Mouse (Mus musculus): ENCODE measurements around the gene Casp7. TPM values are rescaled to one million over a fixed set of nuclear protein-coding genes. Genes with fewer than 3 reads are reported as not detected.

Gene Casp7
- total RNA-seq, 4 experiments from 2014 or later: 11.0 to 13.7 (median 12.3) TPM

DNA sequence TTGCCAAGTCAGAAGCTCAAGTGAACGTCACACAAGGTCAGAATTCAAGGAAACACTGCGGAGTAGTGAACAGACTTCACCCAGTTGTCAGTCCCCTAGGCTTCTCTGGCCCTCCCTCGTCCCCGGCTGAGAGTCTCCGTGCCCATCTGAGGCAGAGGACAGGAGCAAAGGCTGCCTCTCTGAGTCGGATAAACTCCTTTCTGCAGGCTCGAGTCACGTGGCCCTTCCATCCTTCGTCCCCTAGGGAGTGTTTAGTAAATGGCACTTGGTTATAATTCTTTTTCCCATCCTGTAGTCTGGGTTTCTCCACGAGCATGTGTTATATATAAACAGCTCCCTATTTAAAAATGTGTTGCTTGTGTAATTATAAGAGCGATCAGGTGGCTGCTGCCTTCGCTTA is 26.4 kb downstream of the Casp7 start:
- no peak for DNase-seq (ENCODE audit: low spot score)

DNA sequence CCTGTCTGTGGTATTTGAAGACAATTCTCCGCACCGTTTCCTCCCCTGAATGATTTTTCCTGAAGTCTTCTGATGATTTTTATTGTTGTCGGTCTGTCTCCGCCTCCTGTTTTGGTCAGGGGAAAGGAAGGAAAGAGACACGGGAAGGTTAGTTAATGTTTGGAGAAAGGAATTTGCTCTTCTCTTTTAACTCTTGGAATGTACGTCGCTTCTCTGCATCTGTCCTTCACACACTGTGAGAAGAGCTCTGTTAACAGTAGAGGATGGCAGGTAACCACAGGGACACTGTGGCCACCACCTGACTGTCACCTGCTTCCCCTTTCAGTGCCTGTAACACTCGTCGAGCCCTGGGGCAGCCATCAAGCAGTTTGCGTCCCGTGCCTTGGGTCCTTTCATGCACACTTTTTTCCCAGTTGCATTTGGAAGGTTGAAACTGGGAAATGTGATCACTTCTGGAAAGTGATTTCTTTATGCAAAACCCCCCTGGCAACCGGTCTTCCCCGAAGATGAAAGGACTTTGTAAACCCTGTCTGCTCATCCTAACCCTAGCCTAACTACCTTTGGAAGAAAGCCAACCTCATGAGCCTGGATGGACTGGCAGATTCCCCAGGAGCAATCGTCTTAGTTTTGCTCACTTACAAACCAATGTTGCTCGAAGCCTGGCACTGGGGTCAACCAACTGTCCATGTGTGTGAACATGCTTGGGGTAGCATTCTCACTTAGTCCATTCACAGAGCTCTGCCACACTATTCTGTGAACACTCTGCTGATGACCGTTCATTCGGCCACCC is 27.9 kb downstream of the Casp7 start:
- no peak for DNase-seq (ENCODE audit: low spot score)

DNA sequence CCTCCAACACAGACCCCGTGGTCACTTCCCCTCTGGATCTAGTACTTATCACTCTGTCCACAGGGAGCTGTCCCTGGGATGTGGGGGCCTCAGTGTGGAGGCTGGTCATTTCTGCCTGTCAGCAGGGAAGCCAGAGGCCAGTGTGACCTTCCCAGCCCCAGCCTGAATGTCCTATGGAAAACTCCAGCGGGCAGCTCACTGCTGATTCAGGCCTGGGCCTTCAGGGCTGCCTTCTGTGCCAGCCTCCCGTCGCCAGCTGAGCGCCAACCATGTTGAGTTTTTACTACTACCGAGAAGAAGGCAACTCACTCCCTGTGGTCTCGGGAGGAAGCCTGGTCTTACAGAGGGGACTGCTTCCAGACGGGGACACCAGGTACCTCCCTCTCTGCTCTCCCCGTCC is 28.6 kb downstream of the Casp7 start:
- no peak for DNase-seq (ENCODE audit: low spot score)

DNA sequence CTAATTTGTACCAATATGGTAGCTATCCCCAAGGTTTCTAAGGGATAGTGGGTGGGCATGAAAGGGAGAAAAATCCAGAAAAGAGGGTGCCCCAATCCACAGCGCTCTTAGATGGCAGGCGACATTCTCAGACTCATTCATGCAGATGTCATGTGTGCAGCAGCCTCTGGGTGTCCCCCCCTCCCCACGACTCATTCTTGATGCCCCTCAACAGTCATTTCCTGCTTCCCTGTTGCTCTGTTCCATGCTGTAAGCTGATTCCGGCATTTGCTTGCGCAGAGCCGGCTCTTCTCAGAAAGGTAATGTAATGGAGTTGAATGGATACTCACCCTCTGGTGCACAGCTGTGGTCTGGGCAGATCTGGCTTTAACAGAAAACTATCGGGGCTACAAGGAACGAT is 33.4 kb downstream of the Casp7 start:
- no peak for DNase-seq (ENCODE audit: low spot score)

DNA sequence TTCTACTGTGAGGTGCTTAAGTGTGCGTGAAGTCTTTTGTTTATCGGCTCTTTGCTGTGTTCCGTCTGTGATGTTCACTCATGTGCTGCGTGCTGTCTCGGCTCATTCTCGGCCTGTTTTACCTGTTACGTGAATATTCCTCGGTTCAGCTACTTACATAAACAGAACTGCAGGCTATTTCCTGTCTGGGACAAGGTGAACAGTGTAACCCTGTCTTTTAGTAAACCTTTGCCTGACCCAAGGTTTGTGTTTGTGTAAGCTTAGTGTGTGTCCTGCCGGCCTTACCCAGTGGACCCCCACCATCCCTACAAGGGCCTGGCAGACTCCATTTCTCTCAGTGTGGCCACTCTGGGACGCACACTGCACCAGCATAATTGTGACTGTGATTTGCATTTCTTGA is 35.8 kb downstream of the Casp7 start:
- no peak for DNase-seq (ENCODE audit: low spot score)

DNA sequence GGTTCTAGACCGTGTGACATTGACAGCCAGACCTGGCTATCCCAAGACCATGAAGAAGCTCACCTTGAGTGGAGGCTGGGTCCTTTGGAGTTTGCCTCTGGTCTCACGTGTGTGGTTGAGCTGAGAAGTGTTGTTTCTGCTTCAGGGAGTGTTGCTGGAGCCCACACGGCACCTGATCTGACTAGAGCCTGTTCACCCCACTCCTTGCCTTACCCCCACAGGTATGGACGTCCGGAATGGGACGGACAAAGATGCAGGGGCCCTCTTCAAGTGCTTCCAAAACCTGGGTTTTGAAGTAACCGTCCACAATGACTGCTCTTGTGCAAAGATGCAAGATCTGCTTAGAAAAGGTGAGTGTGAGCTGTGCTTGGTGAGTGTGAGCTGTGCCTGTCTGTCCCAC is 36.7 kb downstream of the Casp7 start:
- DNase-seq (ENCODE audit: low spot score): no peak

DNA sequence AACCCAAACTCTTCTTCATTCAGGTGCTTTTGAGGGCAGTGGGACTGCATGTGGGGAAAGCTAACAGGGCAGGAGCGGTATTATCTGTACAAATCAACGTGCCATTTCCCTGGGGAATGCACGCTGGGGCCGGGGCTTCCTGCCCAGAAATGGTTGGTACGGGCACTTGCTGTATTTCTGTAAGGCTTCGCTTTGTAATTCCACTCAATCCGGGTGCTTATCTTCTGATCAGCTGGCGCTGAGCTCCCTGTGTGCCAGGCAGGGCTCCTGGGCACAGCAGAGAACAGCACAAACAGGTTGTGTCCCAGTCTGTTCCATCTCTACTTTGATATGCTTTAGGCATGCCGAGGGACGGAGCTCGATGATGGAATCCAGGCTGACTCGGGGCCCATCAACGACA is 39.5 kb downstream of the Casp7 start:
- DNase-seq (ENCODE audit: low spot score): no peak

DNA sequence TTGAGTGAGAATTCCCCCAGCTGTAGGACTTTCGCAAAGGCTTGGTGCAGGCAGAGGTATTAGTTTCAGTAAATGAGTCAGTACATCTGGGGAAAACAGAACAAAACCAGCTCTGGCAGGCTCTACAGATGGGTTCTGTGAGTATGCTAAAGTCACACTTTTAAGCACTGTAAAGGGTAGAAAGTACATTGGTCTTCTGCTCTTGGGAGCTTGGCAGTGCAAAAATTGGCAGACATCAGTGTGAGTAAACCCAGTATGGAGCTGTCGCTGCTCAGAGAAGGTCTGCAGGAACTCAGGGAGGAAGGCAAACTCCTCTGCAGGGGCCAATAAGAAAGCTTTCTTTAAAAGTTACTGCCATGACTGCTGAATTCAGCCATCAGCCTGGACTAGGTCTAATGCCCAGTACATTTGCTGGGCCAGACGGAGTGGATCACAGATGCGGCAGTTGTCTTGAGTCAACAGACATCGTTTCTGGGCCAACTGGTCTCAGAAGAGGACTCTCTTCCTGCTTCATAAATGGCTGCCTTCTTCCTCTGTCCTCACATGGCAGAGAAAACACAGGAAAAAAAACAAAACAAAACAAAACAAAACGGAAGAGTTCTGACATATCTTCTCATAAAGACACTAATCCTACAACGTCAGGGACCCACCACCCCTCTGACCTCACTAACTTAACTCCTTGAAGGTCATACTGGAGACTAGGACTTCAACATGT is 41.6 kb downstream of the Casp7 start:
- DNase-seq (ENCODE audit: low spot score): no peak

DNA sequence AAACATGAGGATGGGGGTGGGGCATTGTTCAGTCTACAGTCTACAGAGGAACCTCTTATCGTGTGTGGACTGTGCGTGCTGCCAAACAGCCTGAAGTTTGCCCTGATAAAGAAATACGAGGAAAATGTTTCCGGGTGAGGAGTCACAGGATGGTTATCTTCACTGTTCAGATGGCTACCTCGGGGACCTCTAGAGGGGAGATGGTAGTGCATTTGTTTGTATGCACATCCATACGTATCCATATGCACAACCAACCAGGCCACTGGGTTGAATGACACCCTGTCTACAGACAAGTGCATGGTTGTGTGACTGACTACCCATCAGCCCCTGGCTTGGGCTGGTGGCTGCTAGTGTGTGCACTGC is 42.1 kb downstream of the Casp7 start:
- no peak for DNase-seq (ENCODE audit: low spot score)

DNA sequence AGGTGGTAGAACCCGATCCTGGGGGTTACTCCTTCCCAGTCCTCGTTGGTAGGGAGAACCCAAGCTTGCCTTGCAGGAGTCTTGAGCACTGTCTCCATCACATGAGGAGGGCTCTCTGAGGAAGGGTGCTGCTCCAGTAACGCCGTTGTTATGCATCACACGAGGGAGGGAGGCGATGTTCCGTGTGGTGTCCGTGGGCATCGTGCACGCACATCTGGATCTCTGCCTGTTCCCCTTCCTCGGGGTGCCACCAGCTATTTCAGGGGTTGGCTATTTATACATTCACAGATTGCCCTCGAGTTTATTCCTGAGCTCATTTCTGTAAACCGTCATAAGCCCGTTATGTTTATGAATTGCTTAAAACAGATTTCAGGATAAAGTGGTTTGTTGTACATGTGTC is 46.5 kb downstream of the Casp7 start:
- DNase-seq (ENCODE audit: low spot score): no peak

DNA sequence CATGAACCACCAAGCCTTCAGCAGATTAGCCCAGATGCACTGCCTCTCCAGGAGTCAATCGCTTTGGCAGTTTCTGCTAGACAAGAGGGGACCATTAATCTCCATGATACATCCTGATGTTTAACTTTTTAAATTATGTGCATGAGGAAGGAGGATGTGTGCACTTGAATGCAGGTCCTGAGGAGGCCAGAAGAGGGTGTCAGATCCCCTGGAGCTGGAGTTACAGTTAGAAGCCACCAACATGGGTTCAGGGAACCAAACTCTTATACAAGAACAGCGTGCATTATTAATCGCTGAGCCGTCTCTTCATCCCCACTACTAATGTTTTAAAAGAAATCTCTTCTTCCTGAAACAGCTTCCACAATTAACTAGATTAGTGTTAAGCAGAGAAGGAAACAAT is 51.9 kb downstream of the Casp7 start:
- DNase-seq (ENCODE audit: low spot score): no peak

DNA sequence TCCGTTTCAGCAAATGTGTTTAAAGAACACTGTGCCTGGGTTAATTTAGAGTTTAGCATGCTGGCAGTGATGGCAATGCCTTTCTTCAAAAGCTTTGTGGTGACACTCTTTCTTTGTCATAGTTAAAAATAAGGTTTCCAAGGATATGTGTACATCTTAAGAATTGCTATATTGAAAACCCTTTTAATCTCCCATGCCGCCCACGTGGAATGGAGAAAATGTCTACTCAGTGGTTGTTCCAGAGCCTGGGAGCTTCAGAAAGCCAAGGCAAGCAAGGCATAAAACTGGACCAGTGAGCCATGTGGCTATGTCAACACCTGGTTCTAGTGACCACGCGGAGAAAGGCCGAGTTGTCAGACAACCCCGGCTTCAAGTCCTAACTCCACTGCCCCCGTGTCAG is 52.6 kb downstream of the Casp7 start:
- no peak for DNase-seq (ENCODE audit: low spot score)

DNA sequence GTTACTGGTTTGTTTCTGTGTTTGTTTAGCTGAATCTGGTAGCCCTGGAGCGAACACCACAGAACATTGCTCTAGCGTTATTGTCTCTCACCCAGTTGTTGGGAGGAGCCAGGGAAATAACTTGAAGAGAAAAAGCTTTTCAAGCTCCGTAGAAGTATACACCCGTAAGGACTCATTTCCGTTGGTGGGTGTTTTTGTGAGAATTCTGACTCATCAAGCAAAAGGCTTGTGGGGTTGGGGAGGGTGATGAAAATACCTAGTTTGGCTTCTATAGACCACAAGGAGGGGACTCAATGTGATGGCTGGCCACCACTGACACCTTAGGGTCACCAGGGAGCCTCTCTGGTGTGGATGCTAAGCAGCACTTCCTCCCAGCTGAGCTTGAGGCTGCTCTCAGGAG is 54.0 kb downstream of the Casp7 start:
- DNase-seq (ENCODE audit: low spot score): no peak

DNA sequence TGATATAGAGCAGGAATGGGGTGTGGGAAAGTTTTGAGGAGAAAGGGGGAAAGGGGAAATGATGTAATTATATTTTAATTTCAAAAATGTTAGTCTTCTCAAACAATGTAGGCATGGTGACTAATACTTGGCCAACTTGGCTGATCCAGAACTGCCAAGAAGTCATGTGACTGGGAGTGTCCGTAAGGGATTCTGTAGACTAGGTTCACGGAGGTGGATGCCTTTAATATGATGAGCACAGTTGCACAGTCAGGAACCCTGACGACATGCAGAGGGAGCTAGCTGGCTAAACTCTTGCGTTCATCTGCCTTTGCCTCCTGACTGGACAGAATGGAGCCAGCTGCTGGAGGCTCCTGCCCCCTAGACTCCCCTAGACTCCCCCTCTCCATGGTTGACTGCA is 54.9 kb downstream of the Casp7 start:
- no peak for DNase-seq (ENCODE audit: low spot score)

DNA sequence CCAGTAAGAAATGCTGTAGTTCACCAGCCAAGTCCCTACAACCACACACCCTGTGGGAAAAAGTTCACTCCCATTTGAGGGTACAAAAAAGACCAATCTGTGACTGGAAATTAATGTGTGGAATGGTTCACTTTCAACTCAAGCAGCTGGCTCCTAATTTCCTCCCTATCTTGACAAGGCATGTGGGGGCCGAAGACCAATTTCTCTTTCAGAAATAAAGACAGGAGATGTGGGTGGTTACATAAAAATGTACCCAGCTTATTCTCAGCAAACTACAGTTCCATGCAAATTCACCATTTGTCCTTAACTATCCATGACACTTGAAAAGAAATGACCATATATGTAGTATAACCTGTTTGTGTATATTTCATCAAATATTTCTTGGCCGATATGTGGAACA is 55.5 kb downstream of the Casp7 start:
- DNase-seq (ENCODE audit: low spot score): no peak

DNA sequence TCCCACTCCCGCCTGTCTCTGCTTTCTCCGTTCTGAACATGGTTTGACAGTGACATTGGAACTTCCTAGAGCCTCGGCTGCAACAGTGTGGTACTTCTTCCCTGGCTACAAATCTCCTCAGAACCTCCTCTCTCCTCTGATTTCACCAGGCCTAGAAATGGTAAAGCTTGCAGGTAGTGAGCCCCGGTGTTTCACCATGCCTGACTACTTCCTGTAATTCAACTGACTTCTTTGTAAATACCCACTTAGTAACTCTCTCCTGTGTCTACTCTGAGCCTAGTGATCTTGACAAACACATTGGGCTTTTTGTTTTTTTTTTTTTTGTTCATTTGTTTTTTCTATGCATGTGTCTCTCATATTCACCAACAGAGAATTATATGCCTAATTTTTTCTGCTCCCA is 57.9 kb downstream of the Casp7 start:
- no peak for DNase-seq (ENCODE audit: low spot score)

DNA sequence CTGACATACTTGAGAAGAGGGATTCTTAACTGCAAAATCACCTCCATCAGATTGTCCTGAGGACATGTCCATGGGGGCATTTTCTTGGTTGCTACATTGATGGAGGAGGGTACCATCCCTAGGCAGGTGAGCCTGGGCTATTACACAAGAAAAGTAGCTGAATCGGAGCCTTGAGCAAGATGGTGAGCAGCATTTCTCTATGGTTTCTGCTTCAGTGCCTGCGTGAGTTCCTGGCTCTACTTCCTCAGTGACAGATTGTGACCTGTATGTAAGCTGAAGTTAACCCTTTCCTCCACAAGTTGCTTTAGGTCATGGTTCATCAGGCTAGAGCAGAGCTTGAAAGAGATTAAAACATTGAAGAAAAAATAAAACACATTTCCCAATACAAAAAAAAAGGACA is 58.4 kb downstream of the Casp7 start:
- no peak for DNase-seq (ENCODE audit: low spot score)

DNA sequence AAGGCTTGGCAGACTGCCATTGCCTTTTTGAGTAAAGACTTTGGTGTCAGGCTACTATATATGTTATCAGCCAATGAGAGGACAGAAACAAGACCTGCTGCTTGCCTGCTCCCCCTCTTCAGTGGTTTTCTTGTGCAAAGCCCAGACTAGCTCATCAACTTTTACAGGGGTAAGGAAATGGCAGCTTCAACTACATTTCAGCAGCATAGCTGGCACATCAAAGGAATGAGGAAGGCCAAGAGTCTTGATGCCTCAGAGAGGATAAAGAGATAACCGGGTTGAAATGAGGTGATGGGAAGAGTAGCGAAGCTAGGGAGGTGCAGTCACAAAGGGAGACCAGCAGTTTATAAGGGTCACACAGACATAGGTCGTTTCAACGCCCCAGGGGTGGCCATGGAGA is 60.6 kb downstream of the Casp7 start:
- no peak for DNase-seq (ENCODE audit: low spot score)

DNA sequence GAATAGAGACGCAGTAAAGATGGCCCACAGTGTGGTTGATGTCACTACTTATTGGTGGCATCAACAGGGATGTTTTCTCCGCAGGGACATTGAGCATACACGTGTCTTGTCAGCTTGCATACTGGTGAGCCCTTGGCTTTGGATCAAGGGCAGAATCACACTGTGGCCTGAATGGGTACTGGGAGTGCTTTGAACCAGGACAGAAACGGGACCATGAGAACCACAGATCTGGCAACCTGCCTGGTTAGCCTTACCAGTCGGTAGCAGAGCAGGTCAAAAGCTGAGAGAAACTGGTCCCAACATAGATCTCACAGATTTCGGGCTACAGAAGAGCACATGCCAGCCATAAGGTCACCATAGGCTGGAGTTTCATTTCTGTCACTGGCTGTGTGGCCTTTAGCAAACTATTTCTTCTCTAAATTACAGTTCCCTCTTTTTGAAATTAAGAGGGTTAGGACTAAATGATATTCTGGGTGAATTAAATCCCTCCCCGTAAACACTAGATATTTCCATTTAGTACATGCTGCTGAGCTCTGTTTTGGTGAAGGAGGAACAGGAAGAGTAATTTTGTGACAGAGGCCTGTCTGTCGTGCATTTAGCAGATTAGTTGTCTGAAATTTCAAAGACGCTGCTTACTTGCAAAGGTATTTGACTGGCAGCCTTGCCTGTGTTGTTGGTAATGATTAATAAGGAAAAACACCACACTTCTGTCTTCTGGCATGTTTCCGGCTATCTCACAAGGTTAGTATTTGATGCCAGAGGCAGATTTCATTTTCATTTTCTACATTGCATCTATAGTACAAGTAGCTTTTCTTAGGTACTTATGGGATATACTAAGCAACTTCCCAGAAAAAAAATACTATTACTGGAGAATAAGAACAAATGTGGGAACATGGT is 62.5 kb downstream of the Casp7 start:
- no peak for DNase-seq (ENCODE audit: low spot score)

DNA sequence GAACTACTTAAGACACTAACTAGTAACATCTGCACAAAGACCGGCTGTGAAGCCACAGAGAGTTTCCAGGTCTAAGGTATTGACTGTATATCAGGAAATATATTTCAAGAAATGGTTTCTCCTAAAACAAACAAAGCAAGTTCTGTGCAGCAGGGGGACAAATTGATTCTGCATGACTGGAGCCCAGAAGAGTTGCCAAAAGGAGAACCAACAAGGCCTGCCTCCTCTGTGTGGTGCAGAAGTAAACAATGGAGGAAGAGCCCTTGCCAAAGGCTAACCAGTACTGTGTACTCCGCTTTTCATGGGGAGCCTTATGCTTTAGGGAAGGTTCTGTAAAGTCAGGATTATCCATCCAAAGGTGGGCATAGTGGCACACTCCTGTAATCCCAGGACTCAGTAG is 63.3 kb downstream of the Casp7 start:
- no peak for DNase-seq (ENCODE audit: low spot score)

DNA sequence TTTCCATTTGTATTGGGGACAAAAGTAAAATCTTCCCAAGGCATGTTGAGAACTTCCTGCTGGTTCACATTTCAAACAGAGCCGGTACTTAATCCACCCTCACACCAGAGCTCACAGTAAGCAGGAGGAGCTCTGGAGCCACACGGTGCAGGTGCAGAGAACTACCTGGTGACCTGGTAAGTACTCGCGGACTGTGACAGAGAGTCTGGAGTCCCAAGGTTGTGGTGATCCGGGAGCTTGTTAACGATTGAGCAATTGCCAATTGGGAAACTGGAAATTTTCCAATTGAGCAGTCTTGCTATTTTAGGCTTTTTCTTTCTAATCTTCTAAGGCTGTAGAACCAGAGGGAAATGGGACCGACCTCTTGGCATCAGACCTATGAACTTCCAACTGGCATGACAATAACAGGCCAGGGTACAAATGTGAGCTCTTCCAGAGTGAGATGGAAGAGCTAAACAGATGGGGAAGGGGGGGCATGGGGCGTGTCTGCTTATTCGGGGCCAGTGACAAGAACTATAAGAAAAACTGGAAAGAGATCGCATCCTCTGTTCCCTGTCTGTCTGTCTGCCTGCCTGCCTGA is 64.7 kb downstream of the Casp7 start, which contains the start of gene Plekhs1:
TSS of gene Plekhs1 (plus strand) at position 119 of the 580 bp plus-strand sequence.
- no peak for DNase-seq (ENCODE audit: low spot score)

DNA sequence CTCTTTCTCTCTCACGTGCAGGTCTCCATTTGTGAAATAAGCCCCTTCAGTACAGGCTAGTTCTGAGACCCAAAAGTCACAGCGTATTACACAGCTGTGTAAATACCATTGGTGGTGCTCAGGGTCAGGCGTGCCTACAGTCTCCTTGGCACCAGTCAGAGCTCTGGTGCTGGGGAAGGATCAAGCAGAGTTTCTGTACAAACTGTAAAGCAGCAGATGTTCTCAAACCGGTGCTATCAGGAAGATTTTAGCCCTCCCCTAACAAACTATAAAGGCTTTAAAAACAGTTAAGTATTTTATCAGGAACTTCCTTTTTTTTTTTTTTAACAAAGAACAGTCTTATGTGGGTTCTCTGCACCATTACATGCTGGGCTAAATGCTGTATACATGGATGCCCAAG is 65.9 kb downstream of the Casp7 start:
- no peak for DNase-seq (ENCODE audit: low spot score)

Data from heart, adult 8-10 months (tissue).